Mouse (Mus musculus): ENCODE data around the gene Atg4a.

Atg4a gene

DNA sequence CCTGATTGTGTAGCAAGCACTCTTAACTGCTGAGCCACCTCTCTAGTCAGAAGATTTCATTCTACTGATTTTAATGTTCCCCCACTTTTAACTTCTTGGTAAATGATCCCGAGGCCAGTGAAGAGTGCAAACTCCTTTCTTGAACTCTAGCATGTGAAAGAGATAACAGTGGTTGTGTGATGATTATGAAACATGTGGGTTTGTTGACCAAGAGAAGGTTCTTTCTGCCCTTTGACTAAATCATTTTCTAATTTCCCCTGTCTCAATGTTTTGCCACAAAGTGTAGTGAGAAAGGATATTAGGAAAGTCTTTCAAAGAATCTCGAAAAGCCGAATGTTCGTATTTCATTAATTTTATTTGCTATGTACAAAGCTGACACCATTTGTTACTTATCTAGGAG is 208.4 kb downstream of the Atg4a start:
- DNase-seq, result no peak

DNA sequence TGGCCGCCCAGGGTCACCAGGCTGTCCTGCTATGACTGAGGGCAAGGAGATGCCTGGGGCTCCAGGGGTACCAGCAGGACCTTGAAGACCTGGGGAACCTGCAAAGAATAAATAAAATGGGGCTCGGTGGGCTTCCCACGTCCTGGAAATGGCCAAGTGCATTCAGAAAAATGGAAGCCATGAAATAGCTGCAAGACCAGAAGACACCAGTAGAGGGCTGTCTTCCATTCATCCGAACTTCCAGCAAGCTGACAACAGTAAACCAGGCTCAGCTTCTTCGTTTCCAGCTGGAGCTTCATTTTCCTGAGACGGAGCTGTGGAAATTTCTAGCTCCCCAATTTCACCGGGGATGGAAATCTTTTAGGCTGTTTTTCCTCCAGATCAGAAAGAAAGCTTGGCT is 218.6 kb downstream of the Atg4a start:
- DNase-seq, result peak; percentile 12

DNA sequence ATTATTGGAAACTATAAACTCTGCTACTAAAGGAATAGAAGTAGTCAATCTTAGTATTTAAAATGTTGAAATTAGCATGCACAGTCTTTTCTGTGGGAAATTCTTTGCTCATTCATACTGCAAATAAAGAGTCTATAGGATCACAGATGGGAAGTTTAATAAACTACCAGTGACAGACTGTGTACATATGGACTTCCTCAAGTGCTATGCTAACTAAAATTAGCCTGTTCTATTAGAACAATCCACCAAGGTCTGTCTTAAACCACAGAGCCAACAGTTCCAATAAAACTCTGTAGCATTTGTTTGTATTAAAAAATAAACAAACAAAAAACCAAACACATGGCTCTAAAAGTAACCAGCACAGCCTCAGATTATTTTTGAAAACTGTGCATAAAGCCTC is 238.3 kb downstream of the Atg4a start:
- DNase-seq, result no peak

DNA sequence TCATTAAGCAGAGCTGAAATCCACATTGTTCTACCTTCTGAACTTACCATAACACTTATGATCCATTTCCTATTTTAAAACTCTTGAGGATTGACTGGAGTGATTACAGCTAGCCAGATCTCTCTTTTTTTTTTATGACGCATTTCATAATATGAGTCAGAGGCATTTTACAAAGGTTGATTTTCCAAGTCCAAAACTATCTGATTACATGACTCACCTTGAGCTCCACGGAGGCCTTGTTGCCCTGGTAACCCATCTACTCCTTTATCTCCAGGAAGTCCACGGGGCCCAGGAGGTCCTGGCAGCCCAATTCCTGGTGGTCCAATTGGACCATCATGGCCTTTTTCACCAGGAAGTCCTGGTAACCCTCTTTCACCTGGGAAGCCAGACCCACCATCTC is 242.3 kb downstream of the Atg4a start:
- no peak for DNase-seq

DNA sequence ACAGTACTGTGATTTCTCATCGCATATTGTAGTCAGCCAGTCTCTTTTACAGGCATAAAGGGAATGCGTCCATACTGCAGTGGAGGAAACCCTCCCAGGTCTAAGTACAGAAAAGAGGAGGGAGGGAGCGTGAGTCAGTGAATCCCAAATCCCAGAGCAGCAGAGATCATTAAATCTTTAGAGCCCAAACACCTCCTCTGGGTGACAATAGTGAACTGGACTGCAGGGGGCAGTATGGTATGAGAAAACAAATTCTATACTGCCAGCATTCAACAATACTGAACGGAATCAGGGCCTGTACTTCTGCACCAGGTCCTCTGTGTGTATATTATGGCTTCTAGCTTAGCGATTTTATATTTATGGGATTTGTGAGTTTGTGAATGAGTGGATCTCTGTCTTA is 256.1 kb downstream of the Atg4a start:
- peak; percentile 23 for DNase-seq

All from cerebellum, adult 8-10 months (tissue).